Mouse (Mus musculus): ENCODE results near the gene Plcz1. TPM values are rescaled to one million over a fixed set of nuclear protein-coding genes. Genes with fewer than 3 reads are reported as not detected.

The Plcz1 gene
- polyA plus RNA-seq, 1 experiment from 2014 or later, result not detected

GRCm38 (mm10) chr6:140051476-140051875, 10.2 kb upstream of the Plcz1 start:
- ATAC-seq (peak; percentile 88), DNase-seq (ENCODE audit: low spot score) (peak; percentile 88)
- 60% methylated on average over 5 of the region's 5 CpGs for WGBS
- no peaks in the 10 kb centered on the region for H3K9me3 ChIP-seq (ENCODE audit: low read length)
- TF ChIP-seq EP300 (IDR thresholded peaks at IDR 0.05) (peak; percentile 47), CTCF (IDR thresholded peaks at IDR 0.05) (no peak)
- no peaks in the 10 kb centered on the region for H3K4me1 ChIP-seq (ENCODE audit: insufficient read depth, low read depth, low read length)
- no peak overlapping the region for H3K27ac ChIP-seq (ENCODE audit: low read length)
- H3K9ac ChIP-seq (replicated peaks; ENCODE audit: low read depth), result no peak overlapping the region
- no peaks in the 10 kb centered on the region for H3K36me3 ChIP-seq (ENCODE audit: insufficient read depth, low read length)
- no peak overlapping the region for H3K4me3 ChIP-seq (ENCODE audit: low read depth, low read length)
- H3K27me3 ChIP-seq (replicated peaks; ENCODE audit: insufficient read depth, low read length), result no peaks in the 10 kb centered on the region
- no peak overlapping the region for H3K4me2 ChIP-seq (replicated peaks; ENCODE audit: low read depth, low read length)

DNA sequence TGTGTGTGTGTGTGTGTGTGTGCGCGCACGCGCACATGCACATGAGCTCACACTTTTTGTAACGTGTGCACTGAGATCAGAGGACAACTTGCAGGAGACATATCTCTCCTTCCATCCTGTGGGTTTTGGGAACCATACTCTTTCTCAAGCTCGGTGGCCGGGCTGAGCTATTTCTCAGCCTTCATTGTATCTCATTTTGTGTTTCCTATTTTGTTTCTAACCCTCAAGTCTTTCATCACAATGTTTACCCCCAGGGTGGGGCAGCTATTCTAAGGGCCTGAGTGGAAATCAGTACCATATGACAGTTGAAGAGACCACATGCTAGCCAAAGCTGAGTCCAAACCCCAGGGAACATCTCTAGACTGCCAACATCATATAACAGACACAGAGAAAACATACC, 305 bp downstream of the Plcz1 start, which contains the start of gene Capza3:
Gene Capza3, plus strand, starts transcription at position 301 of the 400 bp plus-strand sequence.
- Histone ChIP-seq H3K4me1 (ENCODE audit: insufficient read depth, low read depth, low read length) (no peaks in the 10 kb centered on the region), H3K9ac (replicated peaks; ENCODE audit: low read depth) (no peak within 1 kb of the TSS), H3K9me3 (ENCODE audit: low read length) (no peaks in the 10 kb centered on the region), H3K27me3 (replicated peaks; ENCODE audit: insufficient read depth, low read length) (no peaks in the 10 kb centered on the region), H3K4me2 (replicated peaks; ENCODE audit: low read depth, low read length) (no peak within 1 kb of the TSS), H3K4me3 (ENCODE audit: low read depth, low read length) (no peak within 1 kb of the TSS), H3K36me3 (ENCODE audit: insufficient read depth, low read length) (no peaks in the 10 kb centered on the region), H3K27ac (ENCODE audit: low read length) (no peak within 1 kb of the TSS)
- ATAC-seq (no peak), DNase-seq (ENCODE audit: low spot score) (no peak)
- TF ChIP-seq EP300 (IDR thresholded peaks at IDR 0.05), result no peak
- TF ChIP-seq CTCF (IDR thresholded peaks at IDR 0.05), result no peak
- WGBS, result 96% methylated on average over 7 of the region's 7 CpGs

DNA sequence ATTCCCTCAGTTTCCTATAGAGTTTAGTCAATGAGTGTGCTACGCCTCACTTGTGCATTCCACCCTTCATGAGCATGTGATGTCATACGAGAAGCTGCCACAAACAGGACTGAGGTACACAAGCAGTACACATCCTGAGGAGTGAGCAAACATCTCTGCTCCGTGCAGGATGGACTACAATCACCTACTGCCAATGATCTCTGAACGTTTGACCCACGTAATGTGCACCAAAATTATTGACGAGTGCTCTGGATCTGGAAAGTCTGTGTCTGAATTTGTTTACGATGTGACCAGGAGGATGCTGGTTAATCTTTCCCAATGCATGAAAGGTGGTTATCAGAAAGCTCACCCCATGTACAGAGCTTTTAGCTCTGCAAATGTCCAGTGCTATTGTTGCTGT, 16.9 kb downstream of the Plcz1 start:
- H3K4me1 ChIP-seq (ENCODE audit: insufficient read depth, low read depth, low read length), result no peaks in the 10 kb centered on the region
- 64% methylated on average over 7 of the region's 7 CpGs for WGBS
- H3K27me3 ChIP-seq (replicated peaks; ENCODE audit: insufficient read depth, low read length), result no peaks in the 10 kb centered on the region
- no peak for ATAC-seq
- H3K4me3 ChIP-seq (ENCODE audit: low read depth, low read length), result no peak overlapping the region
- H3K36me3 ChIP-seq (ENCODE audit: insufficient read depth, low read length), result no peaks in the 10 kb centered on the region
- H3K27ac ChIP-seq (ENCODE audit: low read length), result no peak overlapping the region
- H3K4me2 ChIP-seq (replicated peaks; ENCODE audit: low read depth, low read length), result no peak overlapping the region
- no peaks in the 10 kb centered on the region for H3K9me3 ChIP-seq (ENCODE audit: low read length)
- no peak for DNase-seq (ENCODE audit: low spot score)
- no peak overlapping the region for H3K9ac ChIP-seq (replicated peaks; ENCODE audit: low read depth)
- TF ChIP-seq EP300 (IDR thresholded peaks at IDR 0.05) (no peak), CTCF (IDR thresholded peaks at IDR 0.05) (no peak)

GRCm38 (mm10) chr6:140005181-140005580, 36.1 kb downstream of the Plcz1 start:
- Histone ChIP-seq H3K36me3 (ENCODE audit: insufficient read depth, low read length) (no peaks in the 10 kb centered on the region), H3K4me3 (ENCODE audit: low read depth, low read length) (no peak overlapping the region), H3K9me3 (ENCODE audit: low read length) (no peaks in the 10 kb centered on the region), H3K4me1 (ENCODE audit: insufficient read depth, low read depth, low read length) (no peaks in the 10 kb centered on the region), H3K27me3 (replicated peaks; ENCODE audit: insufficient read depth, low read length) (no peaks in the 10 kb centered on the region), H3K4me2 (replicated peaks; ENCODE audit: low read depth, low read length) (no peak overlapping the region), H3K9ac (replicated peaks; ENCODE audit: low read depth) (no peak overlapping the region), H3K27ac (ENCODE audit: low read length) (no peak overlapping the region)
- 71% methylated on average over 3 of the region's 3 CpGs for WGBS
- DNase-seq (ENCODE audit: low spot score) (no peak), ATAC-seq (no peak)
- no peak for TF ChIP-seq EP300 (IDR thresholded peaks at IDR 0.05)
- TF ChIP-seq CTCF (IDR thresholded peaks at IDR 0.05), result no peak

DNA sequence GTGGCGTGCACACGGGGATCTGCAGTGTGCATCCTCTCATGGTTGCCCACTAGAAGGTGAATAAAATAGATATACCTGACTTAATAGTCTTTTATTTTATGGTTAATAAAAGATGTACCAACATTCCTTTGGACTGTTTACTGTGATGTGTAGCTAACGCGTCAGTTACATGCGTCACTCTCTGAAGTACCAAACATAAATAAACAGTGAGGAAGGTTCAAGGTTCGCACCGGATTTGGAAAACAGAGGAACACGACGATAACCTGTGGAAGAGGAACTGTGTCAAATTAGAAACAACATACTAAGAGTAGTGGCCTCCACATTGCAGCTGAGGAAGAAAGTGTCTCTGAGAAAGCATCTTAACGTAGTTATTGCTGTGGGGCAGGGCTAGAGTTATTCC, 51.7 kb downstream of the Plcz1 start:
- no peak overlapping the region for H3K9ac ChIP-seq (replicated peaks; ENCODE audit: low read depth)
- H3K4me2 ChIP-seq (replicated peaks; ENCODE audit: low read depth, low read length), result no peak overlapping the region
- DNase-seq (ENCODE audit: low spot score) (no peak), ATAC-seq (no peak)
- no peaks in the 10 kb centered on the region for H3K9me3 ChIP-seq (ENCODE audit: low read length)
- TF ChIP-seq EP300 (IDR thresholded peaks at IDR 0.05) (no peak), CTCF (IDR thresholded peaks at IDR 0.05) (no peak)
- no peaks in the 10 kb centered on the region for H3K36me3 ChIP-seq (ENCODE audit: insufficient read depth, low read length)
- H3K4me1 ChIP-seq (ENCODE audit: insufficient read depth, low read depth, low read length), result no peaks in the 10 kb centered on the region
- WGBS, result 68% methylated on average over 10 of the region's 10 CpGs
- H3K27ac ChIP-seq (ENCODE audit: low read length), result no peak overlapping the region
- H3K27me3 ChIP-seq (replicated peaks; ENCODE audit: insufficient read depth, low read length), result no peaks in the 10 kb centered on the region
- no peak overlapping the region for H3K4me3 ChIP-seq (ENCODE audit: low read depth, low read length)

- no peaks in the 10 kb centered on the region for H3K4me1 ChIP-seq (ENCODE audit: insufficient read depth, low read depth, low read length)
- H3K36me3 ChIP-seq (ENCODE audit: insufficient read depth, low read length), result no peaks in the 10 kb centered on the region
- H3K4me2 ChIP-seq (replicated peaks; ENCODE audit: low read depth, low read length), result no peak overlapping the region
- no peak overlapping the region for H3K27ac ChIP-seq (ENCODE audit: low read length)
- 88% methylated on average over 6 of the region's 6 CpGs for WGBS
- H3K9me3 ChIP-seq (ENCODE audit: low read length), result no peaks in the 10 kb centered on the region
- ATAC-seq (no peak), DNase-seq (ENCODE audit: low spot score) (no peak)
- H3K4me3 ChIP-seq (ENCODE audit: low read depth, low read length), result no peak overlapping the region
- no peak for TF ChIP-seq EP300 (IDR thresholded peaks at IDR 0.05)
- no peak for TF ChIP-seq CTCF (IDR thresholded peaks at IDR 0.05)
- H3K9ac ChIP-seq (replicated peaks; ENCODE audit: low read depth), result no peak overlapping the region
- no peaks in the 10 kb centered on the region for H3K27me3 ChIP-seq (replicated peaks; ENCODE audit: insufficient read depth, low read length)
These were observed 52.2 kb downstream of the Plcz1 start for GRCm38 (mm10) chr6:139989075-139989474.

DNA sequence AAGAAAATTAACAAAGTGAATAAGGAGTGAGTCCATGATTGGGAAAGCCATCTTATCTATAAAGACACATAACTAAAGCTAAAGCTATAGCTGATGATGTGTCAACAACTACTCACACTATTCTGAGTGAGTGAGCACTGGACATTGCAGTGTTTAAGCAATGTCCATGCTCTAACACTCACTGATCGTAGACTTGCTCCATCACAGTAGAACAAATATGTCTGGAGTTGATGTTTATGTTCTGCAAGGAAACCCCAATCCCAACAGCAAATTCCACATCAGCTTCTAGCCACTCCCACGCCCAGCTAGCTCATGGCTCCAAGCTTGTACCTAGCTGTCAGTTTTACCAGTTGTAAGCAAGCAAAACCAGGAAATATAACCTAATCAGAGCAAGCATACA, 54.7 kb downstream of the Plcz1 start:
- Histone ChIP-seq H3K9ac (replicated peaks; ENCODE audit: low read depth) (no peak overlapping the region), H3K27ac (ENCODE audit: low read length) (no peak overlapping the region), H3K36me3 (ENCODE audit: insufficient read depth, low read length) (no peaks in the 10 kb centered on the region), H3K9me3 (ENCODE audit: low read length) (no peaks in the 10 kb centered on the region), H3K4me3 (ENCODE audit: low read depth, low read length) (no peak overlapping the region), H3K4me2 (replicated peaks; ENCODE audit: low read depth, low read length) (no peak overlapping the region), H3K27me3 (replicated peaks; ENCODE audit: insufficient read depth, low read length) (no peaks in the 10 kb centered on the region), H3K4me1 (ENCODE audit: insufficient read depth, low read depth, low read length) (no peaks in the 10 kb centered on the region)
- ATAC-seq, result peak; percentile 75
- TF ChIP-seq CTCF (IDR thresholded peaks at IDR 0.05) (no peak), EP300 (IDR thresholded peaks at IDR 0.05) (no peak)
- DNase-seq (ENCODE audit: low spot score), result peak; percentile 81
- WGBS, result 41% methylated on average over 2 of the region's 2 CpGs
